Mouse (Mus musculus): ENCODE measurements around the gene Pgap3.

DNA sequence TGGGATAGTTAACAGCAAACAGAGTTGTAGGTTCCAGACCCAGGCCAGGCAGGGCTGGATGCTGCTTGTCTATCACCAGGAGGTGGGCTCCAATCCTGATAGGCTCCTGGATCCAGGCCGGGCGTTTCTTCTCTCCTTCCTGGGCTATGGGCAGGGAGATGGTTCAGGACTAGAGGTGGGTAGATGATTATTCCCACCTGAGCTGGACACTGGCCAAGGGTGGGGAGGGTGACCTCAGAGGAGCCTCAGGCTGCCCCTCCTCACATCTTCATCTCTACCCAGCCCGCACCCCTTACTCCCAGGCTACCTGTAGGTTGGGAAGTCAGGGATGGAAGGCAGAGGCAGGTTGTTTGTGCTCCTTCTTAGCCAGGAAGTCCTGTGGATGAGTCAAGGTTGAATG lies 49.1 kb upstream of the Pgap3 start:
- no peak for TF ChIP-seq GATA1 (IDR thresholded peaks at IDR 0.05; ENCODE audit: low read length)
- TF ChIP-seq TAL1 (IDR thresholded peaks at IDR 0.05; ENCODE audit: low read length): no peak

All from erythroblast, embryonic 14.5 days (primary cell).